8 mouse cellular contexts compared by ENCODE assay signal in the genomic region with DNA sequence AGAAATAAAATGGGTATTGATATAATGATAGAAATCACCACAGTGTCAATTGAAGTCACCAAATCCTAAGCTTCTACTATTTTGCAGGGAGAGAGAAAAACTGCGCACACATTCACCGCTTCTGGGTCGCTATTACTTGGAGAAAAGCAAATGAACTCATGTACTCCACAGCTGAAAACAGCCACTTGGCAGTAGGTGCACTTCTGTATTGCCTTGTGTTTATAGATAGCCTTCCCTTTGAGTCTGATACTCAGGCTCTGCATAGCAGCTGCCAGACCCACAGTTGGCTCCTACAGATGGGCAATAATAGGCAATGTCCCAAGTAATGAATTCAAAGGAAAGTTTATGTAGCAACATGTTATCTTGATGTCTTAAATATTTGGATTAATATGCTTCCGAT. TPM values are rescaled to one million over a fixed set of nuclear protein-coding genes. Genes with fewer than 3 reads are reported as not detected.
DNase-seq lines count a peak whose midpoint lies in the region; ATAC-seq and TF ChIP-seq lines count a peak whose summit lies in the region.

No protein-coding gene starts in this region.

- H3K4me2 ChIP-seq in kidney, embryonic 15.5 days, result peak overlapping the region; percentile 89
- H3K4me2 ChIP-seq in intestine, postnatal 0 days (replicated peaks; ENCODE audit: low read depth), result peak overlapping the region; percentile 79
- H3K4me2 ChIP-seq in neural tube, embryonic 13.5 days, result peak overlapping the region; percentile 83

- no peaks in the 10 kb centered on the region for H3K27me3 ChIP-seq in kidney, embryonic 15.5 days
- peaks cover 13% of the 10 kb centered on the region for H3K27me3 ChIP-seq in forebrain, embryonic 10.5 days (ENCODE audit: poor library complexity, severe bottlenecking)
- 0 out of 2 replicates have a peak, but pooled peaks cover 5% of the 10 kb centered on the region for H3K27me3 ChIP-seq in intestine, postnatal 0 days (replicated peaks; ENCODE audit: control insufficient read depth, insufficient read depth, low read length)
- no peaks in the 10 kb centered on the region for H3K27me3 ChIP-seq in neural tube, embryonic 13.5 days

- H3K9me3 ChIP-seq in kidney, embryonic 15.5 days (replicated peaks), result no peaks in the 10 kb centered on the region
- no peaks in the 10 kb centered on the region for H3K9me3 ChIP-seq in forebrain, embryonic 10.5 days
- H3K9me3 ChIP-seq in intestine, postnatal 0 days (ENCODE audit: control insufficient read depth), result no peaks in the 10 kb centered on the region
- no peaks in the 10 kb centered on the region for H3K9me3 ChIP-seq in neural tube, embryonic 13.5 days

- no peak for ATAC-seq in kidney, embryonic 15.5 days (replicated peaks; ENCODE audit: low FRiP score)
- ATAC-seq in intestine, postnatal 0 days, result no peak
- ATAC-seq in neural tube, embryonic 13.5 days (ENCODE audit: low read depth), result no peak
- no peak for ATAC-seq in monocyte, adult 5-6 weeks (replicated peaks; ENCODE audit: insufficient number of reproducible peaks, low FRiP score, low TSS enrichment, poor library complexity, severe bottlenecking)

- no peaks in the 10 kb centered on the region for H3K36me3 ChIP-seq in kidney, embryonic 15.5 days
- no peaks in the 10 kb centered on the region for H3K36me3 ChIP-seq in forebrain, embryonic 10.5 days (replicated peaks)
- H3K36me3 ChIP-seq in intestine, postnatal 0 days (ENCODE audit: control insufficient read depth, insufficient read depth), result no peaks in the 10 kb centered on the region
- no peaks in the 10 kb centered on the region for H3K36me3 ChIP-seq in neural tube, embryonic 13.5 days

- H3K9ac ChIP-seq in kidney, embryonic 15.5 days, result peak overlapping the region; percentile 58
- H3K9ac ChIP-seq in intestine, postnatal 0 days (ENCODE audit: low read depth, low read length), result no peak overlapping the region
- H3K9ac ChIP-seq in neural tube, embryonic 13.5 days, result peak overlapping the region; percentile 79

- 39% methylated on average over 4 of the region's 4 CpGs for WGBS in kidney, embryonic 15.5 days
- WGBS in forebrain, embryonic 10.5 days, result 83% methylated on average over 4 of the region's 4 CpGs
- WGBS in intestine, postnatal 0 days, result 40% methylated on average over 4 of the region's 4 CpGs
- WGBS in neural tube, embryonic 13.5 days, result 60% methylated on average over 4 of the region's 4 CpGs

- H3K4me3 ChIP-seq in kidney, embryonic 15.5 days (replicated peaks), result peak overlapping the region; percentile 63
- H3K4me3 ChIP-seq in forebrain, embryonic 10.5 days, result peak overlapping the region; percentile 70
- peak overlapping the region; percentile 44 for H3K4me3 ChIP-seq in intestine, postnatal 0 days (ENCODE audit: low read depth, low read length)
- H3K4me3 ChIP-seq in neural tube, embryonic 13.5 days, result peak overlapping the region; percentile 60

- DNase-seq in kidney, postnatal 14 days, result no peak
- no peak for DNase-seq in forebrain, embryonic 10.5 days (ENCODE audit: extremely low spot score, low spot score)
- DNase-seq in ovary, postnatal 36 days (ENCODE audit: low spot score), result no peak
- no peak for DNase-seq in cerebellum, adult 18-20 months

- TF ChIP-seq CTCF in intestine, postnatal 0 days (IDR thresholded peaks at IDR 0.05; ENCODE audit: low read depth), result no peak

- H3K4me1 ChIP-seq in kidney, embryonic 15.5 days, result peaks cover 12% of the 10 kb centered on the region
- H3K4me1 ChIP-seq in forebrain, embryonic 10.5 days, result peaks cover 35% of the 10 kb centered on the region
- H3K4me1 ChIP-seq in intestine, postnatal 0 days (replicated peaks; ENCODE audit: control insufficient read depth, insufficient read depth, low read length), result no peaks in the 10 kb centered on the region; the same call in 1 of the 2 replicates
- H3K4me1 ChIP-seq in neural tube, embryonic 13.5 days (replicated peaks), result peaks cover 27% of the 10 kb centered on the region

- H3K27ac ChIP-seq in kidney, embryonic 15.5 days, result peak overlapping the region; percentile 41; the same call in 1 of the 2 replicates
- no peak overlapping the region for H3K27ac ChIP-seq in forebrain, embryonic 10.5 days
- H3K27ac ChIP-seq in intestine, postnatal 0 days (ENCODE audit: low read depth, low read length), result no peak overlapping the region
- H3K27ac ChIP-seq in neural tube, embryonic 13.5 days (replicated peaks), result peak overlapping the region; percentile 94

RNA-seq across cellular contexts. Expression of gene Robo2, which starts 2.1 kb away (rescaled TPM):
- polyA plus RNA-seq in kidney, embryonic 15.5 days (2015; fragmentation: Nextera tagmentation; extraction: Ambion mirVana), result 93.0 and 97.8 TPM in 2 replicates
- polyA plus RNA-seq in forebrain, embryonic 10.5 days (2016; fragmentation: Nextera tagmentation; extraction: Ambion mirVana), result 14.2 and 14.4 TPM in 2 replicates
- 6.2 and 8.1 TPM in 2 replicates for polyA plus RNA-seq in intestine, postnatal 0 days (2015; fragmentation: Nextera tagmentation; extraction: Ambion mirVana)
- 83.9 and 90.4 TPM in 2 replicates for polyA plus RNA-seq in neural tube, embryonic 13.5 days (2015; fragmentation: Nextera tagmentation; extraction: Ambion mirVana)
- not detected in 3 replicates for total RNA-seq in monocyte, adult 5-6 weeks (2017)

Comparison
In these comparisons a context has a peak if more than half of its experiments do, and no peak if none do; other contexts are left out.
1. H3K27ac ChIP-seq: peak in kidney, embryonic 15.5 days (single experiment) and neural tube, embryonic 13.5 days (single experiment); none in forebrain, embryonic 10.5 days (single experiment) and intestine, postnatal 0 days (single experiment).
2. Peak in every context shown above with its lines, with median percentiles within 50 percentile points of each other: H3K4me2 ChIP-seq and H3K4me3 ChIP-seq.